Comparison of ENCODE assay signal across 21 mouse cellular contexts in the genomic region with DNA sequence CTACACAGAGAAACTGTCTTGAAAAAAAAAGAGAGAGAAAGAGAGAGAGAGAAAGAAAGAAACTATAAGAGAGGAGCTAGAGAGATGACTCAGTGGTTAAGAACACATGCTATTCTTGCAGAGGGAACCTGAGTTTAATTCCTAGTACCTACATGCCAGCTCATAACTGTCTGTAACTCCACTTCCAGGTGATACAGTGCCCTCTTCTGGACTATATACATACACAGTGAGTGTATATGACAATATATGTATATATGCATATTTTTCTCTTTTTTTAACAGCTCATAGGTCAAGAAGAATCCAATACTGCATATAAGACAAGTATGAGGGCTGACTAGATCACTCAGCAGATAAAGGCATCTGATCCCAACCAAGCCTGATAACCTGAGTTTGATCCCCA. TPM values are rescaled to one million over a fixed set of nuclear protein-coding genes. Genes with fewer than 3 reads are reported as not detected.
DNase-seq lines count a peak whose midpoint lies in the region; ATAC-seq and TF ChIP-seq lines count a peak whose summit lies in the region.
"Had no signal": no experiment of that assay in that cellular context is flagged by ENCODE, and none has a peak within 500 bp of the region (broad histone marks: within the 10 kb centered on the region; RNA-seq: fewer than 3 reads in every experiment).

No protein-coding gene starts in this region.

- H3K36me3 ChIP-seq in kidney, postnatal 0 days (ENCODE audit: insufficient read depth, low read length): peaks cover 38% of the 10 kb centered on the region
- H3K36me3 ChIP-seq in lung, postnatal 0 days (ENCODE audit: insufficient read depth, low read length): peaks cover 18% of the 10 kb centered on the region
- H3K36me3 ChIP-seq in MEL (ENCODE audit: control insufficient read depth in 1 of 2, insufficient read depth in 2 of 2, low read length in 2 of 2): peaks cover 0 to 11% of the 10 kb centered on the region in 2 experiments; a peak in 2 of 4 replicates

- TF ChIP-seq POLR2A in MEL (IDR thresholded peaks at IDR 0.05; ENCODE audit: control insufficient read depth in 1 of 2, insufficient read depth in 1 of 2, low read depth in 1 of 2, low read length in 2 of 2, poor library complexity in 1 of 2): no peak

- no peak overlapping the region for H3K4me3 ChIP-seq in kidney, postnatal 0 days (replicated peaks; ENCODE audit: low read depth, low read length)
- no peak overlapping the region for H3K4me3 ChIP-seq in lung, postnatal 0 days (ENCODE audit: low read depth, low read length)
- H3K4me3 ChIP-seq in MEL (ENCODE audit: control insufficient read depth in 1 of 2, insufficient read depth in 1 of 2, low read depth in 2 of 2, low read length in 2 of 2): no peak overlapping the region
- H3K4me3 ChIP-seq: forebrain, embryonic 10.5 days; hindbrain, embryonic 12.5 days; limb, embryonic 10.5 days; midbrain, embryonic 10.5 days had no signal

- TF ChIP-seq RAD21 in MEL (IDR thresholded peaks at IDR 0.05; ENCODE audit: low read depth, low read length): peak; percentile 55

- no peak overlapping the region for H3K9ac ChIP-seq in kidney, postnatal 0 days (ENCODE audit: low read depth, low read length)
- H3K9ac ChIP-seq in lung, postnatal 0 days (replicated peaks; ENCODE audit: low read depth): no peak overlapping the region
- H3K9ac ChIP-seq in MEL (ENCODE audit: control insufficient read depth, low read depth, low read length, poor library complexity, severe bottlenecking): no peak overlapping the region
- H3K9ac ChIP-seq: hindbrain, embryonic 12.5 days had no signal

- no peak overlapping the region for H3K27ac ChIP-seq in kidney, postnatal 0 days
- no peak overlapping the region for H3K27ac ChIP-seq in lung, postnatal 0 days (ENCODE audit: low read length)
- H3K27ac ChIP-seq in MEL (ENCODE audit: control insufficient read depth, low read depth, low read length): no peak overlapping the region
- H3K27ac ChIP-seq: forebrain, embryonic 10.5 days; hindbrain, embryonic 12.5 days; limb, embryonic 10.5 days; macrophage; midbrain, embryonic 10.5 days had no signal

- no peaks in the 10 kb centered on the region for H3K79me2 ChIP-seq in MEL (ENCODE audit: control insufficient read depth, insufficient read depth, low read length, poor library complexity)

- no peaks in the 10 kb centered on the region for H3K27me3 ChIP-seq in kidney, postnatal 0 days (ENCODE audit: insufficient read depth, low read length)
- no peaks in the 10 kb centered on the region for H3K27me3 ChIP-seq in lung, postnatal 0 days (replicated peaks; ENCODE audit: insufficient read depth, low read length)
- no peaks in the 10 kb centered on the region for H3K27me3 ChIP-seq in MEL (ENCODE audit: control insufficient read depth in 1 of 2, insufficient read depth in 2 of 2, low read length in 2 of 2)
- H3K27me3 ChIP-seq: hindbrain, embryonic 12.5 days had no signal

- H3K4me2 ChIP-seq in kidney, postnatal 0 days (ENCODE audit: low read length): no peak overlapping the region
- no peak overlapping the region for H3K4me2 ChIP-seq in lung, postnatal 0 days (replicated peaks; ENCODE audit: low read depth, low read length)
- H3K4me2 ChIP-seq: hindbrain, embryonic 12.5 days had no signal

- no peaks in the 10 kb centered on the region for H3K4me1 ChIP-seq in kidney, postnatal 0 days (replicated peaks; ENCODE audit: insufficient read depth, low read length)
- H3K4me1 ChIP-seq in lung, postnatal 0 days (ENCODE audit: insufficient read depth, low read depth, low read length): no peaks in the 10 kb centered on the region
- H3K4me1 ChIP-seq in MEL (ENCODE audit: control insufficient read depth in 1 of 2, insufficient read depth in 2 of 2, low read length in 2 of 2): no peaks in the 10 kb centered on the region
- H3K4me1 ChIP-seq: forebrain, embryonic 10.5 days; hindbrain, embryonic 12.5 days; limb, embryonic 10.5 days; midbrain, embryonic 10.5 days had no signal

- ATAC-seq in kidney, postnatal 0 days (replicated peaks; ENCODE audit: low FRiP score, low read depth): no peak
- no peak for ATAC-seq in lung, postnatal 0 days
- ATAC-seq: forebrain, embryonic 16.5 days had no signal

- no peaks in the 10 kb centered on the region for H3K9me3 ChIP-seq in kidney, postnatal 0 days (replicated peaks; ENCODE audit: low read length)
- no peaks in the 10 kb centered on the region for H3K9me3 ChIP-seq in lung, postnatal 0 days (ENCODE audit: low read length)
- H3K9me3 ChIP-seq in MEL (replicated peaks; ENCODE audit: insufficient read depth, low read length): no peaks in the 10 kb centered on the region
- H3K9me3 ChIP-seq: forebrain, embryonic 10.5 days; hindbrain, embryonic 12.5 days; limb, embryonic 10.5 days; midbrain, embryonic 10.5 days had no signal

- TF ChIP-seq CTCF in kidney, postnatal 0 days (IDR thresholded peaks at IDR 0.05; ENCODE audit: low read depth): peak; percentile 31; the same call in 1 of the 2 replicates
- TF ChIP-seq CTCF in lung, postnatal 0 days (IDR thresholded peaks at IDR 0.05): peak; percentile 32
- peak in 1 of 3 experiments; percentile 60; a peak in 3 of 6 replicates for TF ChIP-seq CTCF in MEL (IDR thresholded peaks at IDR 0.05 in 2 of 3, conservative IDR thresholded peaks at IDR 0.05 in 1 of 3; ENCODE audit: control insufficient read depth in 1 of 3, insufficient read depth in 1 of 3, low read depth in 2 of 3, low read length in 3 of 3, poor library complexity in 1 of 3, severe bottlenecking in 1 of 3)

- TF ChIP-seq EP300 in lung, postnatal 0 days (IDR thresholded peaks at IDR 0.05): no peak
- TF ChIP-seq EP300 in MEL (IDR thresholded peaks at IDR 0.05; ENCODE audit: low read depth in 1 of 2, low read length in 2 of 2): no peak

- no peak for DNase-seq in kidney, postnatal 0 days (ENCODE audit: low spot score)
- DNase-seq in kidney, adult 11 months: no peak
- DNase-seq in lung, postnatal 0 days (ENCODE audit: low spot score): no peak
- no peak for DNase-seq in lung, postnatal 10 days
- peak; percentile 48 for DNase-seq in MEL (ENCODE audit: low read depth, low spot score)
- no peak for DNase-seq in retina, postnatal 1 day
- no peak for DNase-seq in left cerebral cortex, adult 11 months (ENCODE audit: low spot score)
- DNase-seq: cerebellum, adult 18-20 months; cerebellum, postnatal 14 days; gastrocnemius, postnatal 14 days; heart, adult 18-20 months; kidney, postnatal 36 days; layer of hippocampus, adult 9-11 months; lung, adult 2 months had no signal

TF ChIP-seq in MEL, 35 proteins besides CTCF, POLR2A, EP300 and RAD21:
- TF ChIP-seq MAZ (IDR thresholded peaks at IDR 0.05; ENCODE audit: low read depth, low read length): no peak
- no peak for TF ChIP-seq TCF12 (IDR thresholded peaks at IDR 0.05; ENCODE audit: low read depth, low read length)
- no peak for TF ChIP-seq POLR2AphosphoS5 (IDR thresholded peaks at IDR 0.05; ENCODE audit: borderline replicate concordance, low read depth, low read length)
- TF ChIP-seq ZC3H11A (IDR thresholded peaks at IDR 0.05; ENCODE audit: low read depth, low read length): peak; percentile 40
- TF ChIP-seq SMC3 (IDR thresholded peaks at IDR 0.05; ENCODE audit: low read depth, low read length): peak; percentile 59
- TF ChIP-seq POLR2AphosphoS2 (IDR thresholded peaks at IDR 0.05; ENCODE audit: low read length): no peak
- no peak for TF ChIP-seq MYC (IDR thresholded peaks at IDR 0.05; ENCODE audit: low read depth, low read length)

RNA-seq across cellular contexts. Expression of a gene that starts 10.6 kb away (rescaled TPM):
- 22.4 and 22.5 TPM in 2 replicates for polyA plus RNA-seq in kidney, postnatal 0 days (2015; fragmentation: Nextera tagmentation; extraction: Ambion mirVana)
- polyA plus RNA-seq in lung, postnatal 0 days (2015; fragmentation: Nextera tagmentation; extraction: Ambion mirVana): 21.7 and 22.1 TPM in 2 replicates
- 5.4 and 7.3 TPM in 2 replicates for total RNA-seq in MEL (2012; rRNA removed)
- 10 to 100 TPM in 1 of 2 experiments, not detected in 1; 11.3 TPM for polyA plus RNA-seq in MEL (2012; ENCODE audit: insufficient read depth in 1 of 2, insufficient read length in 2 of 2, low read depth in 1 of 2, low replicate concordance in 2 of 2, missing spikeins in 1 of 2)

RNA-seq across cellular contexts. Expression of a gene that starts 10.7 kb away (rescaled TPM):
- polyA plus RNA-seq in kidney, postnatal 0 days (2015; fragmentation: Nextera tagmentation; extraction: Ambion mirVana): 4.1 and 4.4 TPM in 2 replicates
- 31.0 and 34.4 TPM in 2 replicates for polyA plus RNA-seq in lung, postnatal 0 days (2015; fragmentation: Nextera tagmentation; extraction: Ambion mirVana)
- 3.5 and 4.7 TPM in 2 replicates for total RNA-seq in MEL (2012; rRNA removed)
- 1 to 10 TPM in 1 of 2 experiments, not detected in 1; 6.9 TPM for polyA plus RNA-seq in MEL (2012; ENCODE audit: insufficient read depth in 1 of 2, insufficient read length in 2 of 2, low read depth in 1 of 2, low replicate concordance in 2 of 2, missing spikeins in 1 of 2)

RNA-seq across cellular contexts. Expression of a gene that starts 23.5 kb away (rescaled TPM):
- polyA plus RNA-seq in kidney, postnatal 0 days (2015; fragmentation: Nextera tagmentation; extraction: Ambion mirVana): 13.6 and 15.5 TPM in 2 replicates
- 13.6 and 14.1 TPM in 2 replicates for polyA plus RNA-seq in lung, postnatal 0 days (2015; fragmentation: Nextera tagmentation; extraction: Ambion mirVana)
- total RNA-seq in MEL (2012; rRNA removed): 7.0 and 8.4 TPM in 2 replicates
- polyA plus RNA-seq in MEL (2012; ENCODE audit: insufficient read depth in 1 of 2, insufficient read length in 2 of 2, low read depth in 1 of 2, low replicate concordance in 2 of 2, missing spikeins in 1 of 2): 10 to 100 TPM in 1 of 2 experiments, not detected in 1; 12.6 TPM

RNA-seq across cellular contexts. Expression of a gene that starts 29.7 kb away (rescaled TPM):
- polyA plus RNA-seq in kidney, postnatal 0 days (2015; fragmentation: Nextera tagmentation; extraction: Ambion mirVana): 4.2 TPM in 2 replicates
- polyA plus RNA-seq in lung, postnatal 0 days (2015; fragmentation: Nextera tagmentation; extraction: Ambion mirVana): 7.6 and 10.5 TPM in 2 replicates
- total RNA-seq in MEL (2012; rRNA removed): 15.7 and 17.5 TPM in 2 replicates
- 10 to 100 TPM in 1 of 2 experiments, not detected in 1; 27.4 TPM for polyA plus RNA-seq in MEL (2012; ENCODE audit: insufficient read depth in 1 of 2, insufficient read length in 2 of 2, low read depth in 1 of 2, low replicate concordance in 2 of 2, missing spikeins in 1 of 2)

RNA-seq across cellular contexts. Expression of a gene that starts 42.4 kb away (rescaled TPM):
- 32.7 and 36.8 TPM in 2 replicates for polyA plus RNA-seq in kidney, postnatal 0 days (2015; fragmentation: Nextera tagmentation; extraction: Ambion mirVana)
- 31.5 and 34.6 TPM in 2 replicates for polyA plus RNA-seq in lung, postnatal 0 days (2015; fragmentation: Nextera tagmentation; extraction: Ambion mirVana)
- 3.4 and 4.1 TPM in 2 replicates for total RNA-seq in MEL (2012; rRNA removed)
- 1 to 10 TPM in 1 of 2 experiments, not detected in 1; 6.7 TPM for polyA plus RNA-seq in MEL (2012; ENCODE audit: insufficient read depth in 1 of 2, insufficient read length in 2 of 2, low read depth in 1 of 2, low replicate concordance in 2 of 2, missing spikeins in 1 of 2)
- total RNA-seq: neutrophil, adult 5-6 weeks had no signal
